Mouse (Mus musculus): ENCODE data around the gene Map2k5. TPM values are rescaled to one million over a fixed set of nuclear protein-coding genes. Genes with fewer than 3 reads are reported as not detected.
A peak's percentile ranks its signal among the peaks of the same experiment; 100 is the strongest.

Map2k5 gene
- polyA plus RNA-seq, 1 experiment from 2014 or later: 35.4 TPM

- Histone ChIP-seq H3K27ac (replicated peaks; ENCODE audit: low read depth, low read length) (no peak overlapping the region), H3K4me2 (ENCODE audit: low read depth, low read length) (no peak overlapping the region), H3K27me3 (ENCODE audit: control insufficient read depth, insufficient read depth, low read length) (peaks cover 70% of the 10 kb centered on the region), H3K36me3 (replicated peaks; ENCODE audit: control insufficient read depth, insufficient read depth, low read depth, low read length) (no peaks in the 10 kb centered on the region), H3K4me3 (ENCODE audit: low read depth, low read length) (no peak overlapping the region), H3K4me1 (ENCODE audit: control insufficient read depth, insufficient read depth, low read length) (peaks cover 8% of the 10 kb centered on the region), H3K9ac (replicated peaks; ENCODE audit: low read length) (no peak overlapping the region), H3K9me3 (replicated peaks; ENCODE audit: control insufficient read depth, low read length) (no peaks in the 10 kb centered on the region)
- ATAC-seq (replicated peaks; ENCODE audit: insufficient number of reproducible peaks, low FRiP score, low TSS enrichment, low read depth) (no peak), DNase-seq (ENCODE audit: low spot score) (peak; percentile 90)
- WGBS: 1% methylated on average over 20 of the region's 20 CpGs
Observed at GRCm38 (mm10) chr9:63151072-63151870, 226.4 kb downstream of the Map2k5 start.

GRCm38 (mm10) chr9:63150086-63150800, 227.5 kb downstream of the Map2k5 start:
- Histone ChIP-seq H3K4me3 (ENCODE audit: low read depth, low read length) (no peak overlapping the region), H3K4me2 (ENCODE audit: low read depth, low read length) (no peak overlapping the region), H3K27me3 (ENCODE audit: control insufficient read depth, insufficient read depth, low read length) (peaks cover 80% of the 10 kb centered on the region), H3K36me3 (replicated peaks; ENCODE audit: control insufficient read depth, insufficient read depth, low read depth, low read length) (no peaks in the 10 kb centered on the region), H3K4me1 (ENCODE audit: control insufficient read depth, insufficient read depth, low read length) (peaks cover 8% of the 10 kb centered on the region), H3K27ac (replicated peaks; ENCODE audit: low read depth, low read length) (no peak overlapping the region), H3K9me3 (replicated peaks; ENCODE audit: control insufficient read depth, low read length) (no peaks in the 10 kb centered on the region), H3K9ac (replicated peaks; ENCODE audit: low read length) (no peak overlapping the region)
- under 1% methylated on average over 22 of the region's 27 CpGs for WGBS
- no peak for DNase-seq (ENCODE audit: low spot score)
- no peak for ATAC-seq (replicated peaks; ENCODE audit: insufficient number of reproducible peaks, low FRiP score, low TSS enrichment, low read depth)

GRCm38 (mm10) chr9:63149372-63149766, 228.3 kb downstream of the Map2k5 start:
- no peak overlapping the region for H3K27ac ChIP-seq (replicated peaks; ENCODE audit: low read depth, low read length)
- H3K9me3 ChIP-seq (replicated peaks; ENCODE audit: control insufficient read depth, low read length): no peaks in the 10 kb centered on the region
- peaks cover 89% of the 10 kb centered on the region for H3K27me3 ChIP-seq (ENCODE audit: control insufficient read depth, insufficient read depth, low read length)
- 0% methylated on average over 20 of the region's 20 CpGs for WGBS
- no peak for ATAC-seq (replicated peaks; ENCODE audit: insufficient number of reproducible peaks, low FRiP score, low TSS enrichment, low read depth)
- DNase-seq (ENCODE audit: low spot score): no peak
- H3K36me3 ChIP-seq (replicated peaks; ENCODE audit: control insufficient read depth, insufficient read depth, low read depth, low read length): no peaks in the 10 kb centered on the region
- peak overlapping the region; percentile 36 for H3K4me3 ChIP-seq (ENCODE audit: low read depth, low read length)
- peak overlapping the region; percentile 81 for H3K4me2 ChIP-seq (ENCODE audit: low read depth, low read length)
- H3K9ac ChIP-seq (replicated peaks; ENCODE audit: low read length): no peak overlapping the region
- peaks cover 8% of the 10 kb centered on the region for H3K4me1 ChIP-seq (ENCODE audit: control insufficient read depth, insufficient read depth, low read length)

GRCm38 (mm10) chr9:63148410-63149371, 229.0 kb downstream of the Map2k5 start, which contains the start of gene Skor1:
Skor1 (minus strand) TSS chr9:63148961.
- H3K4me1 ChIP-seq (ENCODE audit: control insufficient read depth, insufficient read depth, low read length): peaks cover 8% of the 10 kb centered on the region
- H3K27ac ChIP-seq (replicated peaks; ENCODE audit: low read depth, low read length): no peak within 1 kb of the TSS

GRCm38 (mm10) chr9:63147786-63148409, 229.8 kb downstream of the Map2k5 start:
- Histone ChIP-seq H3K36me3 (replicated peaks; ENCODE audit: control insufficient read depth, insufficient read depth, low read depth, low read length) (no peaks in the 10 kb centered on the region), H3K4me2 (ENCODE audit: low read depth, low read length) (no peak overlapping the region), H3K9me3 (replicated peaks; ENCODE audit: control insufficient read depth, low read length) (no peaks in the 10 kb centered on the region), H3K4me3 (ENCODE audit: low read depth, low read length) (no peak overlapping the region), H3K9ac (replicated peaks; ENCODE audit: low read length) (no peak overlapping the region), H3K27me3 (ENCODE audit: control insufficient read depth, insufficient read depth, low read length) (peaks cover 97% of the 10 kb centered on the region), H3K4me1 (ENCODE audit: control insufficient read depth, insufficient read depth, low read length) (peaks cover 8% of the 10 kb centered on the region), H3K27ac (replicated peaks; ENCODE audit: low read depth, low read length) (no peak overlapping the region)
- ATAC-seq (replicated peaks; ENCODE audit: insufficient number of reproducible peaks, low FRiP score, low TSS enrichment, low read depth) (no peak), DNase-seq (ENCODE audit: low spot score) (peak; percentile 13)
- WGBS: under 1% methylated on average over 14 of the region's 14 CpGs

More at GRCm38 (mm10) chr9:63148410-63149371, 229.0 kb downstream of the Map2k5 start, which contains the start of gene Skor1:
- ATAC-seq (replicated peaks; ENCODE audit: insufficient number of reproducible peaks, low FRiP score, low TSS enrichment, low read depth) (no peak), DNase-seq (ENCODE audit: low spot score) (peak; percentile 21)
- no peaks in the 10 kb centered on the region for H3K9me3 ChIP-seq (replicated peaks; ENCODE audit: control insufficient read depth, low read length)
- no peaks in the 10 kb centered on the region for H3K36me3 ChIP-seq (replicated peaks; ENCODE audit: control insufficient read depth, insufficient read depth, low read depth, low read length)
- H3K27me3 ChIP-seq (ENCODE audit: control insufficient read depth, insufficient read depth, low read length): peaks cover 96% of the 10 kb centered on the region
- peak within 1 kb of the TSS; percentile 81 for H3K4me2 ChIP-seq (ENCODE audit: low read depth, low read length)
- under 1% methylated on average over 70 of the region's 108 CpGs for WGBS
- peak within 1 kb of the TSS; percentile 36 for H3K4me3 ChIP-seq (ENCODE audit: low read depth, low read length)
- H3K9ac ChIP-seq (replicated peaks; ENCODE audit: low read length): no peak within 1 kb of the TSS

- ATAC-seq (replicated peaks; ENCODE audit: insufficient number of reproducible peaks, low FRiP score, low TSS enrichment, low read depth) (no peak), DNase-seq (ENCODE audit: low spot score) (peak; percentile 15)
- 1% methylated on average over 9 of the region's 9 CpGs for WGBS
- Histone ChIP-seq H3K4me2 (ENCODE audit: low read depth, low read length) (no peak overlapping the region), H3K9ac (replicated peaks; ENCODE audit: low read length) (no peak overlapping the region), H3K9me3 (replicated peaks; ENCODE audit: control insufficient read depth, low read length) (no peaks in the 10 kb centered on the region), H3K4me1 (ENCODE audit: control insufficient read depth, insufficient read depth, low read length) (peaks cover 8% of the 10 kb centered on the region), H3K36me3 (replicated peaks; ENCODE audit: control insufficient read depth, insufficient read depth, low read depth, low read length) (no peaks in the 10 kb centered on the region), H3K27ac (replicated peaks; ENCODE audit: low read depth, low read length) (no peak overlapping the region), H3K27me3 (ENCODE audit: control insufficient read depth, insufficient read depth, low read length) (peaks cover 97% of the 10 kb centered on the region), H3K4me3 (ENCODE audit: low read depth, low read length) (0 out of 2 replicates have a peak overlapping the region, but pooled peaks have one; percentile 1)
Observed at GRCm38 (mm10) chr9:63147296-63147695, 230.4 kb downstream of the Map2k5 start.

GRCm38 (mm10) chr9:63146856-63147274, 230.8 kb downstream of the Map2k5 start:
- H3K36me3 ChIP-seq (replicated peaks; ENCODE audit: control insufficient read depth, insufficient read depth, low read depth, low read length): no peaks in the 10 kb centered on the region
- WGBS: under 1% methylated on average over 19 of the region's 20 CpGs
- peaks cover 97% of the 10 kb centered on the region for H3K27me3 ChIP-seq (ENCODE audit: control insufficient read depth, insufficient read depth, low read length)
- H3K27ac ChIP-seq (replicated peaks; ENCODE audit: low read depth, low read length): no peak overlapping the region
- no peaks in the 10 kb centered on the region for H3K9me3 ChIP-seq (replicated peaks; ENCODE audit: control insufficient read depth, low read length)
- 0 out of 2 replicates have a peak overlapping the region, but pooled peaks have one; percentile 1 for H3K4me3 ChIP-seq (ENCODE audit: low read depth, low read length)
- H3K4me2 ChIP-seq (ENCODE audit: low read depth, low read length): no peak overlapping the region; the same call in 1 of the 2 replicates
- DNase-seq (ENCODE audit: low spot score): peak; percentile 14
- peaks cover 8% of the 10 kb centered on the region for H3K4me1 ChIP-seq (ENCODE audit: control insufficient read depth, insufficient read depth, low read length)
- no peak overlapping the region for H3K9ac ChIP-seq (replicated peaks; ENCODE audit: low read length)
- no peak for ATAC-seq (replicated peaks; ENCODE audit: insufficient number of reproducible peaks, low FRiP score, low TSS enrichment, low read depth)
